Mouse (Mus musculus) liver, embryonic 11.5 days (tissue): ENCODE data around the gene Ddx51. TPM values are rescaled to one million over a fixed set of nuclear protein-coding genes. Genes with fewer than 3 reads are reported as not detected.

Source experiments
- ATAC-seq: fragments of 200-750 bp; cut with Nextera tagmentation; replicated peaks from 2 replicates; pipeline ENCODE4 v1.8.0; 2017; ENCODE audit warnings: moderate number of reproducible peaks, mild to moderate bottlenecking, moderate TSS enrichment, moderate library complexity; ENCODE audit not compliant: low FRiP score
- DNase-seq: peaks from one replicate; pipeline ENCODE4 v3.0.0-alpha.2; 2017; ENCODE audit warnings: low spot score
- H3K27ac ChIP-seq: fragments of 300-500 bp; sonication (generic); 2 replicates; pipeline ENCODE4 v1.5.1; 2014; ENCODE audit warnings: mild to moderate bottlenecking, low read depth, low read length, control low read depth
- H3K27me3 ChIP-seq: fragments of 300-500 bp; sonication (generic); replicated peaks from 2 replicates; pipeline ENCODE4 v1.6.1; 2014; ENCODE audit warnings: low read length, mixed read lengths; ENCODE audit not compliant: control insufficient read depth, insufficient read depth
- H3K36me3 ChIP-seq: fragments of 300-500 bp; sonication (generic); 2 replicates; pipeline ENCODE4 v1.6.1; 2014; ENCODE audit warnings: mild to moderate bottlenecking, low read length, moderate library complexity, mixed read lengths; ENCODE audit not compliant: control insufficient read depth, insufficient read depth
- H3K4me1 ChIP-seq: fragments of 300-500 bp; sonication (generic); replicated peaks from 2 replicates; pipeline ENCODE4 v1.6.1; 2014; ENCODE audit warnings: low read length, mixed read lengths; ENCODE audit not compliant: control insufficient read depth, insufficient read depth
- H3K4me2 ChIP-seq: fragments of 300-500 bp; sonication (generic); 2 replicates; pipeline ENCODE4 v1.6.1; 2014; ENCODE audit warnings: mild to moderate bottlenecking, control low read depth, moderate library complexity
- H3K4me3 ChIP-seq: fragments of 300-500 bp; sonication (generic); 2 replicates; pipeline ENCODE4 v1.5.1; 2014; ENCODE audit warnings: low read depth, low read length, control low read depth
- H3K9ac ChIP-seq: fragments of 300-500 bp; sonication (generic); 2 replicates; pipeline ENCODE4 v1.6.1; 2014; ENCODE audit warnings: low read depth, low read length, control low read depth
- H3K9me3 ChIP-seq: fragments of 300-500 bp; sonication (generic); 2 replicates; pipeline ENCODE4 v1.6.1; 2016; ENCODE audit warnings: low read length, inconsistent platforms, mixed read lengths; ENCODE audit not compliant: control insufficient read depth
- WGBS: fragments of 180-500 bp; shearing (Covaris S2); extraction: QIAGEN DNeasy Blood & Tissue Kit; methylation state at CpG from one replicate; pipeline ENCODE4 v1.1.7; 2014; 5-methylcytosine and 5-hydroxymethylcytosine counted together
- polyA plus RNA-seq: library from polyadenylated mRNA; unstranded; fragments of >200 nt; fragmentation: Nextera tagmentation; extraction: Ambion mirVana; gene quantifications from 2 replicates; pipeline ENCODE4 v1.2.1, GENCODE M21; 2014

The Ddx51 gene
- polyA plus RNA-seq, 1 experiment from 2014 or later = 37.1 TPM

GRCm38 (mm10) chr5:110610484-110610883 lies 42.8 kb upstream of the Ddx51 start:
- ATAC-seq = no peak
- DNase-seq = no peak
- Histone ChIP-seq H3K4me2 (no peak overlapping the region), H3K27me3 (no peaks in the 10 kb centered on the region), H3K4me1 (no peaks in the 10 kb centered on the region), H3K4me3 (no peak overlapping the region), H3K27ac (no peak overlapping the region), H3K9me3 (no peaks in the 10 kb centered on the region), H3K9ac (no peak overlapping the region), H3K36me3 (no peaks in the 10 kb centered on the region)
- WGBS = 87% methylated on average over 7 of the region's 7 CpGs

DNA sequence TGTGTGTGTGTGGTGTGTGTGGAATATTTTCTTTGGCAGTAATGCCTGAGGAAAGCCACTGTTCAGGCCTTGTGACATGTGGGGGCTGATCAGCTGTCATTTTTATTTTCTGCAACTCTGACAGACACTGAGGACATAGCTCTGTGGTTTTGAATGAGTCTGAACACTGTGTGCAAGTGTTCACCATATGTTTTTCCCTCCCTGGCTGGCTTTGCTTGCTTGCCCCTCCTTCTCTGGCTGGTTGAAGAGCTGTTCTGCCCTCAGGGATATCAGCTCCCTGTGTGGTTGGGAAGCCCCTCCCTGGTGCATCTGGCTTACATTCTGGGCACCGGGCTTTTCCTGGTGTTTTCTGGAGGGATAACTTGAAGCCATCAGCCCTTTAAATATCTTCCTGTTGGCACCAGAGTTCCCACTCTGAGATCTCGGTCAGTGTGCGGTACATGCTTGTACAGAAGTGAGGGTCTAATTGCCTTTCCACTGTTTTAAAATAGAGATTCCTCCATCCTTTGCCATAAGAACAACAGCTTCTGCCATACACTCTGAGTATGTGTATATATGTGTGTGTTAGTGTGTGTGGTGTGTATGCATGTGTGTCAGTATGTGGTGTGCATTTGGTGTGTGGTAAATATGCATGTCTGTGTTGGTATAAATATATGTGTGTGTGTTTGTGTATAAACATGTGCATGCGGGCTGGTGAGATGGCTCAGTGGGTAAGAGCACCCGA lies 41.7 kb upstream of the Ddx51 start:
- H3K4me3 ChIP-seq = no peak overlapping the region
- H3K36me3 ChIP-seq = no peaks in the 10 kb centered on the region
- H3K4me2 ChIP-seq = no peak overlapping the region
- no peaks in the 10 kb centered on the region for H3K27me3 ChIP-seq
- no peaks in the 10 kb centered on the region for H3K9me3 ChIP-seq
- H3K27ac ChIP-seq = no peak overlapping the region
- no peak overlapping the region for H3K9ac ChIP-seq
- ATAC-seq (no peak), DNase-seq (no peak)
- WGBS = 79% methylated on average over 5 of the region's 5 CpGs
- no peaks in the 10 kb centered on the region for H3K4me1 ChIP-seq

DNA sequence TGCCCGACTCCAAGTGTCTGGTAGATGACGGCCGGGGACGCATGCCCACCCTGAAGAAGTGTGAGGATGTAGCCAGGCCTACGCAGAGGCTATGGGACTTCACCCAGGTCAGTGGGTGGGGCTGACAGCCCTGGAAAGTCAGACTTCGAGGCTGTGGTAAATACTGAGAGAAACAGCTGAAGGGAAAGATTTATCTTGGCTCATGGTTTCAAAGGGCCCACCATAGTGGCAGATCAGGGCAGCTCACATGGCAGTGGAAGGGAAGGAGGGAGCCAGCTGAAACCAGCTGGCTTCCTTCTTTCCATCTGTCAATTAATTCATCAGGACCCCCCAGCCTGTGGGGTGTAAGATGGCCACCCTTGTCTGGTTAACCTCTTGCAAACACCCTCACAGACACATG lies 34.0 kb upstream of the Ddx51 start:
- no peaks in the 10 kb centered on the region for H3K4me1 ChIP-seq
- H3K36me3 ChIP-seq = no peaks in the 10 kb centered on the region
- H3K9ac ChIP-seq = no peak overlapping the region
- no peaks in the 10 kb centered on the region for H3K27me3 ChIP-seq
- H3K27ac ChIP-seq = no peak overlapping the region
- no peaks in the 10 kb centered on the region for H3K9me3 ChIP-seq
- no peak overlapping the region for H3K4me2 ChIP-seq
- H3K4me3 ChIP-seq = no peak overlapping the region
- DNase-seq = no peak
- WGBS = 77% methylated on average over 6 of the region's 6 CpGs
- ATAC-seq = no peak

- DNase-seq (no peak), ATAC-seq (no peak)
- no peaks in the 10 kb centered on the region; the same call in 1 of the 2 replicates for H3K27me3 ChIP-seq
- H3K27ac ChIP-seq = no peak overlapping the region
- no peak overlapping the region for H3K4me2 ChIP-seq
- no peaks in the 10 kb centered on the region for H3K9me3 ChIP-seq
- H3K4me3 ChIP-seq = no peak overlapping the region
- 82% methylated on average over 2 of the region's 2 CpGs for WGBS
- no peaks in the 10 kb centered on the region for H3K36me3 ChIP-seq
- H3K4me1 ChIP-seq = 0 out of 2 replicates have a peak, but pooled peaks cover 2% of the 10 kb centered on the region
- no peak overlapping the region for H3K9ac ChIP-seq
Measured at GRCm38 (mm10) chr5:110624319-110624718, 28.9 kb upstream of the Ddx51 start.

DNA sequence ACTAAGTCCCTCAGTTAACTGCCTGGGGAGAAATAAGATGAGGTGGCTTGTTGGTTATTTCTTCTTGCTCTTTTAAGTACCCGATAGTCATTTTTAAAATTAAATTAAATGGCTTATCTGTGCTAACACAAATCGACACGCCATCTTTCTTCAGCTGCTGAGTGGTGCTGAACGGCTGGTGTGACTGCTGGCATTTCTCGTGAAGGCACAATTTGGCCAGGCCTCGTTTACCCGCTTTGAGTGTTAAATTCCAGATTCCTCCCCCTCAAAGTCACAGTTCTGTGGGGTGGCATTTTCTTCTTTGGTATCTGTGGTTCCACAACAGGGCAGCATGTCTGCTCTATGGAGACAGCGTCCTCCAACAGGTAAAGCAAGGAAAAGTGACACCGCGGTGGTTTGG lies 25.9 kb upstream of the Ddx51 start:
- Histone ChIP-seq H3K4me1 (0 out of 2 replicates have a peak, but pooled peaks cover 2% of the 10 kb centered on the region), H3K9me3 (no peaks in the 10 kb centered on the region), H3K4me2 (no peak overlapping the region), H3K27ac (no peak overlapping the region), H3K27me3 (no peaks in the 10 kb centered on the region; the same call in 1 of the 2 replicates), H3K36me3 (no peaks in the 10 kb centered on the region), H3K9ac (no peak overlapping the region), H3K4me3 (no peak overlapping the region)
- ATAC-seq (no peak), DNase-seq (no peak)
- 57% methylated on average over 10 of the region's 10 CpGs for WGBS

DNA sequence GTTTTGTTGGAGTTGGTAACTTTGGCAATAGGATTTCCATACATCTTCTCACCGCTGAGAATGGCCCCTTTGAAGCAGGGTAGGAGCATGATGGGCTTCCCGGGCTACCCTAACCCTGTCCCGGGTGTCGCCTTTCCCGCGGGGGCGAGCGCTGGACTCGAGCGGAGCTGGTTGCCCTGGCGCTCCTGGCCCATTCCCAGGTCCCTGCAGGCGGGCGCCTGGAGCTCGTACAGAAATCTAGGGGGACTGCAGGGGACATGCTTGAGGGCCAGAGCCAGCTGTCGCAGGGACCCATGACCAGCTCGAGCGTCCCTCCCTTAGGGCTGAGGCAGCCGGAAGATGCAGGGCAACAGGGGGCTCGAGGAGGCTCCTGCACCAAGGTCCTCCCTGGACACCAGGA lies 25.1 kb upstream of the Ddx51 start:
- no peak overlapping the region for H3K4me3 ChIP-seq
- DNase-seq = no peak
- no peaks in the 10 kb centered on the region; the same call in 1 of the 2 replicates for H3K27me3 ChIP-seq
- no peak overlapping the region for H3K4me2 ChIP-seq
- no peak for ATAC-seq
- H3K9me3 ChIP-seq = no peaks in the 10 kb centered on the region
- H3K36me3 ChIP-seq = no peaks in the 10 kb centered on the region
- H3K27ac ChIP-seq = no peak overlapping the region
- 25% methylated on average over 19 of the region's 19 CpGs for WGBS
- 0 out of 2 replicates have a peak, but pooled peaks cover 2% of the 10 kb centered on the region for H3K4me1 ChIP-seq
- no peak overlapping the region for H3K9ac ChIP-seq

DNA sequence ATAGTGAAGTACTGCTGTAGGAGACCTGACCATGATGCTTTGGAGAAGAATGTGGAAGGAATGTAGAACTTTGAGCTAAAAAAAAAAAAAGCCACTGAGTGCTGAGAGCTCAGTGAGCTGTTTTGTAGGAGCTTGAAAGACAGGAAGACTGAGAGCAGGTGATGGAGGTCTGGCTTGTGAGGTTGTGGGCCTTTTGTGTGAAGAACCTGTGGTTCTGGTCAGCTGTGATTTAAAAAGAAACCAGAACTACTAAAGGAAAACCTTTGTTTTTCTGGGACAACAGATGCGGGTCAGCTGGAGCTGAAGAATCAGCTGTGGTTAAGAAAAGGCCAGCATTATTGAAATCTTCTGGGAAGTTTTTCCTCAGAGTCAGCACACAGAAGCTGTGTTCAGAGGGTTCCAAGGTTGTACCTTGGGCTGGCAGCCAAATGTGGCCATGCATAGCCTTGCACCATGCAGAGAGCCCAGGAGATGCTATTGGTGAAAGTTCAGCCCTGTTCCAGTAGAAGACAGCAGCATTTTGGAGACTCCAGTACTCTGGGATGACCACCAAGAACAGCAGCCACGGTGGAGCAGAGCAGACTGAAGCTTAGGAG lies 23.6 kb upstream of the Ddx51 start:
- Histone ChIP-seq H3K9ac (no peak overlapping the region), H3K4me3 (no peak overlapping the region), H3K36me3 (no peaks in the 10 kb centered on the region), H3K27ac (no peak overlapping the region), H3K4me2 (no peak overlapping the region), H3K4me1 (0 out of 2 replicates have a peak, but pooled peaks cover 2% of the 10 kb centered on the region), H3K27me3 (no peaks in the 10 kb centered on the region; the same call in 1 of the 2 replicates), H3K9me3 (no peaks in the 10 kb centered on the region)
- WGBS = 65% methylated on average over 2 of the region's 2 CpGs
- ATAC-seq (no peak), DNase-seq (no peak)

DNA sequence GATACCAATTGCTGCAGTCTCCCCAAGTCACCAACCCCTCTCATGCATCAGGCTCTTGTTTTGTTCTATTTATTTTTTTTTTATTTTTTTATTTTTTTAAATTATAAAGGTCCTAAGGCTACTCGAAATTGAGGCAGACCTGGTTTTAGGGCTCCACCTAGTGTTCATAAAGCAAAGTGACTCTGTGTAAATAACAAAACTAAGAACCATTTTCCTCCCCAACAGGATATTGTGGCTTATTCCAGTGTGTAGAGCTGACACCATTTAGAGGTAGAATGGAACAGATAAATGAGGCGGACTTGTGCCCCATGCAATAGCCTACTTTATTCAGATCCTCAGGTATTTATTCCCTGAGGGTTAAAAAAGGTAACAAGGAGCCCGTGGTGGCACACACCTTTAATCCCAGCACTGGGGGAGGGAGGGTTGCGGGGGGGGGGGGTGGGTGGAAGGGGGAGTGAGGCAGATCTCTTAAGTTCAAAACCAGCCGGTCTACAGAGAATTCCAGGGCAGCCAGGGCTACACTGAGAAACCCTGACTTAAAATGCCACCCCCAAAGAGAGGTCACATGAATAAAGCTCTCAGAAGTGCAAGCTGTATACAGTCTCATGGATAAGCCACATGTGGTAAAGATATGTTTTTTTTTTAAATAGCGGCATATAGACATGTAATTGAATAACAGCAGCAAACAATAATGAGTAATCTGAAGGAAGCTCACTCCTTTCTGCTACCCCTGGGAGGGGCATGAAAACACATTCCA lies 17.1 kb upstream of the Ddx51 start:
- 40% methylated on average over 6 of the region's 6 CpGs for WGBS
- DNase-seq = no peak

More for the DNA sequence above, 17.1 kb upstream of the Ddx51 start:
- Histone ChIP-seq H3K4me2 (no peak overlapping the region), H3K9ac (no peak overlapping the region), H3K27me3 (no peaks in the 10 kb centered on the region), H3K36me3 (no peaks in the 10 kb centered on the region), H3K4me3 (no peak overlapping the region), H3K9me3 (no peaks in the 10 kb centered on the region), H3K4me1 (no peaks in the 10 kb centered on the region), H3K27ac (no peak overlapping the region)
- no peak for ATAC-seq
